Mouse (Mus musculus) embryonic facial prominence, embryonic 10.5 days (tissue): Measurements from ENCODE around the gene Arhgap31. TPM values are rescaled to one million over a fixed set of nuclear protein-coding genes. Genes with fewer than 3 reads are reported as not detected.

ENCODE experiments used
- DNase-seq: peaks from one replicate; pipeline ENCODE4 v3.0.0-alpha.2; 2017; ENCODE audit warnings: low spot score
- H3K27ac ChIP-seq: fragments of 300-500 bp; sonication (generic); replicated peaks from 2 replicates; pipeline ENCODE4 v1.5.1; 2016; ENCODE audit warnings: mild to moderate bottlenecking
- H3K27me3 ChIP-seq: fragments of 300-500 bp; sonication (generic); replicated peaks from 2 replicates; pipeline ENCODE4 v1.6.1; 2016; ENCODE audit warnings: low read depth, mild to moderate bottlenecking; ENCODE audit not compliant: poor library complexity, severe bottlenecking
- H3K36me3 ChIP-seq: fragments of 300-500 bp; sonication (generic); replicated peaks from 2 replicates; pipeline ENCODE4 v1.6.1; 2016; ENCODE audit warnings: mild to moderate bottlenecking, moderate library complexity
- H3K4me1 ChIP-seq: fragments of 300-500 bp; sonication (generic); 2 replicates; pipeline ENCODE4 v1.6.1; 2016
- H3K4me3 ChIP-seq: fragments of 300-500 bp; sonication (generic); 2 replicates; pipeline ENCODE4 v1.5.1; 2016; ENCODE audit warnings: mild to moderate bottlenecking, moderate library complexity
- H3K9me3 ChIP-seq: fragments of 300-500 bp; sonication (generic); 2 replicates; pipeline ENCODE4 v1.6.1; 2016; ENCODE audit warnings: mild to moderate bottlenecking
- WGBS: fragments of 180-500 bp; shearing (Covaris S2); methylation state at CpG from one replicate; pipeline ENCODE4 v1.1.7; 2016; 5-methylcytosine and 5-hydroxymethylcytosine counted together
- polyA plus RNA-seq: library from polyadenylated mRNA; unstranded; fragments of >200 nt; fragmentation: Nextera tagmentation; extraction: Ambion mirVana; gene quantifications from 2 replicates; pipeline ENCODE4 v1.2.1, GENCODE M21; 2016

The Arhgap31 gene
- polyA plus RNA-seq, result 9.6 and 12.0 TPM in 2 replicates

DNA sequence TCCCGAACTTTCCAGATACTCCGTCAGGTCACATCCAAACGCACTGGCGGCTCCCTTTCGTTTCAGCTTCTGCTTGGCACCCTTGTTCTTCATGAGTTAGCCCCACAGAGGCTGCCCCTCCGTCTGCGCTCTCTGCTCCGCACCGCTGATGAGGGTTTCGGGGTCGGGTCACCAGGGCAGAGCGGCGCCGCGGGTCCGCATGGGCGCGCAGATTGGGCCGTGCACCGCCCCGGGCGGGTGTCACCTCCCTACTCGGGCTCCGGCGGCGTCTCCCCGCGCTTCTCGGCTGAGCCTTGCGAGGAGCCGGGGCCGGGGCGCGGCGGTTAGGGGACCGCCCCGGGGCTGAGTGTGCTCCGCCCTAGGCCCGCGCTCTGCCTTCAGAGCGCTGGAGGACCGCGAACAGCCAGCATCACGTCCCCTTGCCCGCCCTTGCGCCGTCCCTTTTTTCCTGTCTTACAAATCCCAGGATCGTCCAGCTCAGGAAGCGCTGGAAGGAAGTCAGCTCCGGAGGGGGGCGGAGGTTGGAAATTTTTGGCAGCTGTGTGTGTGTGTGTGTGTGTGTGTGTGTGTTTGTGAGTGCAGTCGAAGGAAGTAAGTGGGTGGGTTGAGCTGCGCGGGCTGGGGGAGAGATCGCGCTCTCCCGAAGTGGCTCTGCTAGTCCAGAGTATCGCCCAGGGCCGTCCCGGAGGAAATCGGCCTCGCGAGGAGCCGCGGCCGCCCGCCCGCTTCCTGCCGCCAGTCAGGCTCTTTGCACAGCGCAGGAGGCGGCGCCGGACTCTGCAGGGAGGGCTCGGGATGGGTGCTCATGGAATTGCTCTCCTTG, at the start of gene Arhgap31:
Gene Arhgap31, minus strand, starts transcription at position 694 of the 823 bp plus-strand sequence.
- Histone ChIP-seq H3K27ac (peak within 1 kb of the TSS; percentile 93), H3K36me3 (no peaks in the 10 kb centered on the region), H3K27me3 (no peaks in the 10 kb centered on the region; the same call in 1 of the 2 replicates), H3K4me3 (peak within 1 kb of the TSS; percentile 78), H3K4me1 (peaks cover 33% of the 10 kb centered on the region), H3K9me3 (no peaks in the 10 kb centered on the region)
- WGBS, result under 1% methylated on average over 74 of the region's 74 CpGs
- DNase-seq, result peak; percentile 84

DNA sequence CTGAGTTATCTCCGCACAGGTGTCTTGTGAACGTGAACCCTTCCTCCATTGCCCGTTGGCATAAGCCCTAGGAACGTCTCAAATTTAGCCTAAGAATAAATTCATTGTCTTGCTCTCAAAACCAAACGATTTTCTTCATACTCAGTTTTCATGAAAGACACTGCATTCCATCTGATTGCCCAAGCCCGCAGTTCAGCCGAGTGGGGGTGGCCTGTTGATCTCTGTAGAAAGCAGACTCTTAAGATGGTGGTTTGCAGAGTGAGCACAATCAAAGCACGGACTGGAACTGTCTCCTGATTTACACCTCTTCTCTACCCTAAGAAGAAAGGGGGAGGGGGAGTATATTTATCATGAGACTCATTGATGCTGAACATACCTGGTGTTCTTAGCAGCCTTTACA, 49.3 kb upstream of the Arhgap31 start:
- Histone ChIP-seq H3K27me3 (no peaks in the 10 kb centered on the region), H3K9me3 (no peaks in the 10 kb centered on the region), H3K4me1 (peaks cover 21% of the 10 kb centered on the region), H3K36me3 (peaks cover 66% of the 10 kb centered on the region), H3K4me3 (no peak overlapping the region), H3K27ac (no peak overlapping the region)
- no peak for DNase-seq
- 85% methylated on average over 8 of the region's 8 CpGs for WGBS

DNA sequence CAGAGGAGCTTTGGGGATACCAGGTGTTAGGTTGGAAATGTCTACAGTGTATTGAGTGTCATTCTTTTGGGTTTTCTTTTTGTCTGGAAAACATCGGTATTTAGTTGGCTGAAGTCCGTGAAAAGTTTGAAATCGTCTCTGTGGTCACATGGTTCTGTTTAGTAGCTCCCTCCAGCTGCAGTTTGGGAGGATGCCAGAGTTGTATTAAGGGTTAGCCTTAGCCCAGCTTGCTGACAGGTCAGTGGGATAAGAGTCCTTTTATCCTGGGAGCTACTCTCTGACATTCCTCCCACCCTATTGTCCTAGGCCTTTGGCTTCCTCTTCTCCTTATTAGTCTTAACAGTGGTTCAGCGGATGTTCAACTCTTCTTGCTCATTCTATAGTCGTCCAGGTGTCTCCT, 48.9 kb upstream of the Arhgap31 start:
- 90% methylated on average over 5 of the region's 5 CpGs for WGBS
- H3K27me3 ChIP-seq, result no peaks in the 10 kb centered on the region
- no peak overlapping the region for H3K27ac ChIP-seq
- no peak for DNase-seq
- peaks cover 64% of the 10 kb centered on the region for H3K36me3 ChIP-seq
- H3K4me1 ChIP-seq, result peaks cover 21% of the 10 kb centered on the region
- no peaks in the 10 kb centered on the region for H3K9me3 ChIP-seq
- no peak overlapping the region for H3K4me3 ChIP-seq

DNA sequence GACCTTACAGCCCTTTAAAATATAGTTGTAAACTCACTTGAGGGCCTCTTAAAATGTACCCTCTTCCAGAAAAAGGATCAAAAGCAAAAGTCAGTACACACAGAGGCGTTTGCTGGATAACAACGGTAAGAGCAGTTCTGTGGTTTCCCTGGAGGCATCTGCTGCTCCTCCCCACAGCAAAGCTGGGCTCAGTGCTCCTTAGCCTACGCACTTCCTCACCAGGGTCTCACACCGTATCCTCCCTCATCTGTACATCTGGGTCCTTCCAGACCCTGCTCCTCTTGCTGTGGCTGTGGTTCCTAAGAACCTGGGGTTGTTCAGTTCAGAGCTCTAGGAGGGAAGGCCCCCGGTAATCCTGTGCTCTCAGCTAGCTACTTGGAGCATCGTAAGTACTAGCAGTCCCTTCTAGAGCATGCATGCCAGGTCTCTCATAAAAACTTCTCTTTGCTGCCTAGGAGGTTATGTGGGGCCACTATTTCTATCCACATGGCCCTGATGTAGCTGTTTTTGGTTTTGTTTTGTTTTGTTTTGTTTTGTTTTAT, 47.8 kb upstream of the Arhgap31 start:
- peaks cover 59% of the 10 kb centered on the region for H3K36me3 ChIP-seq
- H3K4me3 ChIP-seq, result no peak overlapping the region
- no peaks in the 10 kb centered on the region for H3K27me3 ChIP-seq
- 81% methylated on average over 6 of the region's 6 CpGs for WGBS
- DNase-seq, result peak; percentile 3
- no peaks in the 10 kb centered on the region for H3K9me3 ChIP-seq
- no peak overlapping the region for H3K27ac ChIP-seq
- H3K4me1 ChIP-seq, result peaks cover 25% of the 10 kb centered on the region

DNA sequence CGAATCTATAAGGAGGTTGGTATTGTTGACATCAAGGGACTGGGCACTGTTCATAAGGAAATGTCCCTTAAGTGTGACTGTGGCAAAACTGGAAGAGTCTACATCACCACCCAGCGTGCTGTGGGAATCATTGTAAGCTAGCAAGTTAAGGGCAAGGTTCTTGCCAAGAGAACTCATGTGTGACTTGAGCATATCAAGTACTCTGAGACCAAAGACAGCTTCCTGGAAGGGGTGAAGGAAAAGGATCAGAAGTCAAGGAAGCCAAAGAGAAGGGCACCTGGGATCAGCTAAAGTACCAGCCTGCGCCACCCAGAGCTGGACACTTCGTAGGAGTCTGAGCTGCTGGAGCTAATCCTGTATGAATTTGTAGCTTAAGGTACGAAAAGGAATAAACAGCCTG, 47.2 kb upstream of the Arhgap31 start:
- no peak overlapping the region for H3K27ac ChIP-seq
- no peaks in the 10 kb centered on the region for H3K27me3 ChIP-seq
- H3K4me1 ChIP-seq, result peaks cover 29% of the 10 kb centered on the region
- H3K9me3 ChIP-seq, result no peaks in the 10 kb centered on the region
- peaks cover 57% of the 10 kb centered on the region for H3K36me3 ChIP-seq
- 90% methylated on average over 5 of the region's 5 CpGs for WGBS
- H3K4me3 ChIP-seq, result no peak overlapping the region
- DNase-seq, result peak; percentile 4

DNA sequence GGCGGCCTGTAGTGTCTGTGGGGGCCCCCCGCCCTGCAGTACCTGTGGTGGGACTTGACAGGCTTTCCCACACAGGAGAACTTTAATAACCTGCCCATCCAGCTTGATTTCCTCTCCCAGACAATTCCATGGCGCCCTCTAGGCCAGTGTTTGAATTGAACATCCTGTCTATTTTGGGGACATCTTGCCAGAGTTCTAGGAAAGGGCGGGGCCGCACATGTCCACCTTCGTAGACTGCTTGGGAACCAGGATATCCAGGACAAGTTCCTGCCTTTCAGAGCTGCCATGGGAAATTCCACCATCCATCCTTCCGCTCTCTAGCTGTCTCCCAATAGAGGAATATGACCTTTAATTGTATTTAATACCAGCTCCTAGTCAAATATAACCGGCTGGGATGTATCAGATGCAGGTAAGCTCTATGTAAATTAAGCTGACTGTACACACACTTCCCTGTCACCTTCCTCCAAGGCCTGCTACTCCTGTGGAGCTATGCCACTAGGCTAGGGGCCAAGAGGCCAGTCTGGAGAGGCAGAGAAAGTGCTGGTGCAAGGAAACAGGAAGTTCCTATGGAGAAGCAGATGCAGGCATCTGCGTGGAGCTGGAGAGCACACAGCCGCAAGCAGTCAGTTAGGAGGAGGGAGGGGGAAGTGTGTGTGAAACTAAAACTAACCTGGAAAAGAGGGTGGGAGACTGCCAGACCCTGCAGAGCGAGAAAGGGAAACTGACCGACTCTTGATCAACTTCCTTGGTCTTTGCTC, 45.2 kb upstream of the Arhgap31 start:
- H3K9me3 ChIP-seq, result no peaks in the 10 kb centered on the region
- 78% methylated on average over 12 of the region's 12 CpGs for WGBS

DNA sequence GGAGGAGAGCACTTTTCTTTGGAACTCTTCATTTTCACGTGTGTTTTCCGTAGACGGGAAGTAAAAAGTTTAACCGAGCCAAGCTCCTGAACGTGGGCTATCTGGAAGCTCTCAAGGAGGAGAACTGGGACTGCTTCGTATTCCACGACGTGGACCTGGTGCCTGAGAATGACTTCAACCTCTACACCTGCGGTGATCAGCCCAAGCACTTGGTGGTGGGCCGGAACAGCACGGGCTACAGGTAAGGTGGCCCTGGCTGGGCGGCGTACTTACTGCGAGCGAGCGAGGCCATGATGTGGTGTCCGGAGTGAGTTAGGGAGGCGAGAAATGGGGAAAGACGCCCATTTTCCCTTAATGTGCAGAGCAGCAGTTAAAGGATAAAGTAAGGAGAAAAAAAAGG, 44.6 kb upstream of the Arhgap31 start:
- peak; percentile 5 for DNase-seq
- Histone ChIP-seq H3K36me3 (peaks cover 51% of the 10 kb centered on the region), H3K9me3 (no peaks in the 10 kb centered on the region), H3K4me3 (no peak overlapping the region), H3K27ac (no peak overlapping the region; the same call in 1 of the 2 replicates), H3K27me3 (no peaks in the 10 kb centered on the region), H3K4me1 (peaks cover 46% of the 10 kb centered on the region)
- 94% methylated on average over 19 of the region's 19 CpGs for WGBS

More for the DNA sequence above, 45.2 kb upstream of the Arhgap31 start:
- H3K4me1 ChIP-seq, result peaks cover 39% of the 10 kb centered on the region
- no peaks in the 10 kb centered on the region for H3K27me3 ChIP-seq
- DNase-seq, result peak; percentile 23
- H3K27ac ChIP-seq, result peak overlapping the region; percentile 26; the same call in 1 of the 2 replicates
- no peak overlapping the region for H3K4me3 ChIP-seq
- peaks cover 57% of the 10 kb centered on the region for H3K36me3 ChIP-seq

DNA sequence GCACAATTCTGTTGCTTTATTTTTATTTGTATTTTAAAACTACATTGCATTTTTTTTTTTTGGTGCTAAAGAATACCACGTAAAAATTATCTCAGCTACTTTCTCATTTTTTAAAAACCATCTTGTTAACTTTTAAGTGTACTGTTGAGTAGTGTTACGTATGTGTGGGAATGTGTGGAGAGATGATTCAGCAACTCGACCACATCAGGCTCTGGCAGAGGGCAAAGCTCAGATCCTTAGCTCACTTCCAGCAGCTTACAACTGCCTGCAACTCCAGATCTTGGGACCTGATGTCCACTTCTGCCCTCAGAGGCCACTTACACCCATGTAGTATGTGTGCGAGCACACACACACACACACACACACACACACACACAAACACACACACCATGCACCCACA, 43.5 kb upstream of the Arhgap31 start:
- peaks cover 45% of the 10 kb centered on the region for H3K36me3 ChIP-seq
- no peaks in the 10 kb centered on the region for H3K27me3 ChIP-seq
- no peaks in the 10 kb centered on the region for H3K9me3 ChIP-seq
- H3K4me3 ChIP-seq, result no peak overlapping the region
- peak; percentile 3 for DNase-seq
- WGBS, result 82% methylated on average over 4 of the region's 4 CpGs
- H3K27ac ChIP-seq, result no peak overlapping the region; the same call in 1 of the 2 replicates
- peaks cover 47% of the 10 kb centered on the region for H3K4me1 ChIP-seq

DNA sequence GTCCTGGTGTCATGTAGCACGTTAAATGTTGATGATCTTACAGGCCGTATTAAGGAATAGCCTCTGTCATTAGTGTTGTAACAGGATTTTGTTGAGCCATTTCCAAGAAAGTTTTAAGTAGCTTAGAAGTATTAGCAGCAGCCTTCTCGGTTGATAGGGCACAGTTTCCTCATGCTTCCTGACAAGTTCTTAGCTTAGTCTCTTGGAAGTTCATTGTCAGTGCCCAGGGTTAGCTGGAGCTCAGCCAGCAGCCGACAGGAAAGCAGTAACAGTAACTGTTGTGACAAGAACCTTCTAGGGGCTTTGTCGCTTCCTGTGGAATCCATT, 43.1 kb upstream of the Arhgap31 start:
- Histone ChIP-seq H3K36me3 (peaks cover 44% of the 10 kb centered on the region), H3K27ac (no peak overlapping the region; the same call in none of the 2 replicates), H3K9me3 (no peaks in the 10 kb centered on the region), H3K4me1 (peaks cover 47% of the 10 kb centered on the region), H3K27me3 (no peaks in the 10 kb centered on the region), H3K4me3 (no peak overlapping the region)
- WGBS, result 57% methylated on average over 5 of the region's 5 CpGs
- DNase-seq, result peak; percentile 17

DNA sequence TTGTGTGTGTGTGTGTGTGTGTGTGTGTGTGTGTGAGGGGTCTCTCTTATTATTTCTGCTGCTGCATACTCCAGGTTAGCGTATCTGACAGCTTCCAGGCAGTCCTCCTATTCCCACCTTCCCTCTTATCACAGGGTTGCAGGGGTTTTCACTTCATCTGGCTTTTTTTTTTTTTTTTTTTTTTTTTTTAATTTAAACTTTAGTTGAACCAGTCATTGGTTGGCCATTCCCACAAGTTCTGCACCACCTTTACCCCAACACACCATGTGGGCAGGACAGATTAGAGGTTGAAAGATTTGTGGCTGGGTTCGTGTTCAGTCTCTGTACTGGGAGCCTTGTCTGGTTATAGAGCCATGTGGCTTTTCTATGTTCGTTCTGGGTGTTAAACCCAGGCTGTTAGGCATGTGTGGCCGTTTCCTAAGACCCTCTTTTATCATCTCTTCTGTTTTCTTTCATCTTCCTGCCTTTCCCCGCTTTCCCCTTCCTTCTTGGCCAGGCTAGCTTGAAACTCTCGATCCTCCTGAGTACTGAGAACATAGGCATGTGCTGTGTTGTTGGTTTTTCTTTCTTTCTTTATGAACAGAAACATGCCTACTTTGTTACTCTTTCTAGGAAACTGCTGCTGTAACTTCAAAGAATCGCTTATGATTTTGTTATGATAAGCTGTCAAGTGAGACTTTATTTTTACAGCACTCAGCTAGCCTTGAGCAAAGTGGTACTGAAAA, 42.5 kb upstream of the Arhgap31 start:
- Histone ChIP-seq H3K27me3 (no peaks in the 10 kb centered on the region), H3K9me3 (no peaks in the 10 kb centered on the region), H3K4me1 (peaks cover 50% of the 10 kb centered on the region), H3K4me3 (no peak overlapping the region), H3K36me3 (peaks cover 38% of the 10 kb centered on the region), H3K27ac (no peak overlapping the region; the same call in none of the 2 replicates)
- 67% methylated on average over 7 of the region's 7 CpGs for WGBS
- peak; percentile 10 for DNase-seq

DNA sequence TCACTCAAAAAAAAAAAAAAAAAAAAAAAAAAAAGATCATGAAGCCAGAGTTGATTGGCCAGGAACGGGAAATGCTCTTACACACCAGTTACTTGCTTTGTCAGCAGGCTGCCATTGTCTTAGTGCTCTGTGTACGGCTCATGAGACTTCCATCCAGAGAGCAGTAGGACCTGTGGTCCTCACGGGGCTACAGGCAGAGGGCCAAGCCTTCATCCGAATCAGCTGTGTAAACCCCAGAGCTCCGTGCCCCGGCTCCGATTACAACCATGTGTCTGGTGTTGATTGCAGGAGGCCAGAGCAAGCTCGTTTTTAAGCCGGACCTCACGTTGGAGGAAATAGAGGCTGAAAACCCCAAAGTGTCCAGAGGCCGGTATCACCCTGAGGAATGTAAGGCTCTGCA, 40.6 kb upstream of the Arhgap31 start:
- peaks cover 18% of the 10 kb centered on the region for H3K36me3 ChIP-seq
- peak overlapping the region; percentile 78 for H3K27ac ChIP-seq
- peak; percentile 79 for DNase-seq
- no peaks in the 10 kb centered on the region for H3K27me3 ChIP-seq
- H3K9me3 ChIP-seq, result no peaks in the 10 kb centered on the region
- H3K4me3 ChIP-seq, result no peak overlapping the region
- peaks cover 42% of the 10 kb centered on the region for H3K4me1 ChIP-seq
- 38% methylated on average over 11 of the region's 11 CpGs for WGBS

DNA sequence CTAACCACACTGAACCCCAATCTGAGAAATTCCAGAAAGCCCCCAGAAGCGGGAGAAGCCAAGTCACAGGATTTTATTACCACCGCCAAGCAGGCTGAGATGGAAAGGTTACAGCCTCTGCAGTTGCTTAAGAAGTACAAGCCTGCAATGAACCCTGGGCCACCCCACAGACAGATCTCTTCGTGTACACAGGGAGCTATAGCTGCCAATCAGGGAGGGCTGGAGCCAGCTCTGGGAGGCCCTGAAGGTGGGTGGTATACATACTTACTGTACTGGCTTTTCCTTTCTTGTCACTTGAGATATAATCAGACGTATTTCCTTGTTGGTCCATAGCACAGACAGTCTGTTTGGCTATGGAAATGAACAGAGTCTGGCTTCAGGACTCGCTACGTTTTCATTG, 37.7 kb upstream of the Arhgap31 start:
- Histone ChIP-seq H3K27ac (no peak overlapping the region), H3K4me1 (peaks cover 25% of the 10 kb centered on the region), H3K4me3 (no peak overlapping the region), H3K27me3 (no peaks in the 10 kb centered on the region), H3K9me3 (no peaks in the 10 kb centered on the region), H3K36me3 (peaks cover 4% of the 10 kb centered on the region; the same call in 1 of the 2 replicates)
- DNase-seq, result peak; percentile 13
- 79% methylated on average over 6 of the region's 6 CpGs for WGBS
